Mouse (Mus musculus) testis, postnatal 14 days (tissue): ENCODE measurements around the gene Trmu.
"Not testable (repeated sequence)": the region's sequence is repeated elsewhere in the genome, so short reads cannot be mapped to it uniquely, and the experiment has no call there.

Experiments used
- DNase-seq: peaks from one replicate; pipeline ENCODE4 v3.0.0; 2021; ENCODE audit warnings: low spot score

Gene Trmu

GRCm38 (mm10) chr15:85878848-85879497, at the start of gene Trmu:
TSS of gene Trmu (plus strand) at chr15:85879312.
- peak; percentile 87 for DNase-seq

DNA sequence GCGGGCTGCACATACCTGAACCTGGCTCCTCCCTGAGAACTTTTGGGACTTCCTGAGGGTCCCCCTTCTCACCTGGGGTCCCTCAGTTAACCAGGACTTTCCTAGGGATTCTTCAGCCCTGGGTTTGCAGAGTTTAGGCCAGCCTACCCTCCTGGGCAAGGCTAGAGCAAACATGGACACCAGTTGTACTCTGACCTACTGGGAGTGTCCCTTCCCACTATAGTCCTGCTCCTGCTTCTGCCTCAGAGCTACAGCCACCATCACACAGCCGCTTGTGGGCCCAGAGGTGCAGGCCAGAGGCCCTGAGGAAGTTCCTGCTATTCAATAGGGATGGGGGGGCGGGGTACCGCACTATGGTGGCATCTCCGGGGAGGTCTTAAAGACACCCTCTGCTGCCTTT, 49.6 kb upstream of the Trmu start:
- no peak for DNase-seq

- peak; percentile 77 for DNase-seq
Measured at GRCm38 (mm10) chr15:85831954-85832590, 47.0 kb upstream of the Trmu start, which contains the start of gene Ttc38. TSS of gene Ttc38 (plus strand) at chr15:85832306.

- no peak for DNase-seq
Measured at GRCm38 (mm10) chr15:85832599-85832998, 46.5 kb upstream of the Trmu start.

DNA sequence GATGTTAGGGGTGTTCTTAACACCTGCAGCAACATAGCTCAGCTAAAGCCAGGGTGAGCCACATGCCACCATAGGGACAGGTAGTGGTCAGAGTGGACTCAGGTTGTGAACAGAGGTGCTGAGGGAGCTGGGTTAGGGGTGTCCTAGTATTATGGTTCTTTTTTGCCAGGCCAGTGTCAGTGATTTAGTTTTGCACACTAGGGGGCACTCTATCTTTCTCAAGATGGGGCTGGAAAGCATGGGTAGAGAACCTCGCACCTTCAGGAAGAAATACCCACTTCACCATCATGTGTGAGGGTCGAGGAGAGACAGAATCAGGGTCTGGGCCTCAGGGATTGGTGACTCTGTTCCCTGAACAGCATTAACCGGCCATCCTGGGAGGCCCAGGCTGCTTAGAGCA, 43.8 kb upstream of the Trmu start:
- no peak for DNase-seq

DNA sequence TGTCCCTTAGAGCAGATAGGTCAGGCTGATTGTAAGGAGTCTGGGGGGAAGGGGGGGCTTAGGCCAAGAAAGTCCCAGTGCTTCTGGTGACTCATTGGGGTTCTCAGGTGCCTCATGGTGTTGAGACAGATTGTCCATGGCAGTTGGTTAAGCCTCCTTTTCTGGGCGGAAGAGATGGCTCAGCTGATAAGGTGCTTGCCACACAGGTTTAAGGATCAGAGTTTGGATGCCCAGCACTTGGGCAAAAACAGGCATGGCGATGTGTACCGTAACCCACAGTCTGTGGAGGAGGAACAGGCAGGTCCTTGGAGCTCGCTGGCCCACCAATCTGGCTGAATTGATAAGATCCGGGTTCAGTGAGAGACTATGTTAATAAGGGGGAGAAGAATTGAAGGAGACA, 42.2 kb upstream of the Trmu start:
- DNase-seq: no peak

DNA sequence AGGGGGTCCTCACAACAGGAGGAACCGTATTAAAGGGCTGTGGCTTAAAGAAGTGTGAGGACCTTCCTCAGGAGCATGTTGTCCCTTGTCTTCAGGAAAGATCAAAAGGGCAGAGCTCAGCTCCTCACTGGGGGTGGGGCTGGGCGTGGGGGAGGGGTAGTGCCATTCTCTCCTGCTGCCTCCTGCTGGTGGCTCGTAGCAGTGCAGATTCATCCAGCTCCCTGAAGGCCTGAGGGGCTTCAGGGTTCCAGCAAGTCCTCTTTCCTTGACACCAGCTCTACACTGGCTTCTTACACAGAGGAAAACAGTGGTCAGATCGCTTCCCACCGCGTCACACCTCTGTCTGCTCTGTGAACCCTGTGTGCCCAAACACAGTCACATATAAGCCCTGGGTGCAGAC, 38.1 kb upstream of the Trmu start:
- DNase-seq: no peak

DNA sequence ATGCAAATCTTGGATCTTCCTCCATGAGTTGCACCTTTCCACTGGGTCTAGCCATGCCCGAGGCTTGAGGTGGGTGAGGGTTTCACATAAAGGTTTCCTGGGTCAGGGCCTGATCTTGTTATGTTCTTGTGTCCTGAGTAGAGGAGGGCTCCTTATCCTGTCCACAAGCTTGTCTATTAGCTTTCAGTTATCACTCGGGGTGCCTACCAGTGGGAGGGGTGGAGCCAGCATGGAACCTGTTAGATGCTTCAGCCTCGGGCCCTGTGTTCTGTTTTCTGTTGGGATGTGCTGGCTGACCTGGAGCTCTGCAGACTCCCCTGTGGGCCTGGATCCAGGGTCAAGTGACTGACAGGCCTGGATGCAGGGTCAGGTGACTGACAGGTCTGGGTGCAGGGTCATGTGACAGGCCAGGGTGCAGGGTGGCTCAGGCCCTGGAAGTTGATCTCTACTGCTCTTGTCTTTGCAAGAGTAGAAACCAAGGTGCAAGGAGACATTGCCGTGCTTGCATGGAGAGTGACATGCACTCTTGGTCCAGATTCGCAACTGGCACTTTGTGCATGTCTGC, 37.2 kb upstream of the Trmu start:
- DNase-seq: no peak

GRCm38 (mm10) chr15:85845071-85845470, 34.0 kb upstream of the Trmu start:
- DNase-seq: no peak

DNA sequence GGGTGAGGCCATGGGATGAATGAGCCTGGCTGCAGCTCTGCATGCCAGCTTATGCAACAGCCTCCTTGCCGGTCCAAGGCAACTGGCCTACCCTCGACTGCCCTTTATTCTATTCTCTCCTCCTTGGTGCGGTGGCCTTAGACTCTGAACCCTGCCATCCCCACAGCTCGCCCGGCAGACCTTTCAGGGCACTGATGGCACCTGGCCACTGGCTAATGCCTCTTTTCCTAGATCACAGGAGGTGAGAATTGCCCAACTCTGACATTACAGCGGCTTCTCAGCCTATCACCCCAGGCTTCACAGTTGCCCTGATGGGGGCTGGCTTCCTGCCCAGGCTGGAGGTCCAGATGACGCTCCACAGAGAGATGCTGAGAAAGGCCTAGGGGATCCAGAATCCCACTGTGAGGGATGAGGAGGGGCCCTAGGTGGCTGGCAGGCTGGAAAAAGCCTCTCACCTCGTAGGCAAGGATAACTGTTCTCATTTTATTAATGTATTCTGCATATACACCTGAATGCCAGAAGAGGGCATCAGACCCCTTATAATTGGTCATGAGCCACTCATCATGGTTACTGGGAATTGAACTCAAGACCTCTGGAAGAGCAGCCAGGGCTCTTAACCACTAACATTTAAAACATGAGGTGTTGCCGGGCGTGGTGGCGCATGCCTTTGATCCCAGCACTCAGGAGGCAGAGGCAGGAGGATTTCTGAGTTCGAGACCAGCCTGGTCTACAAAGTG, 27.3 kb upstream of the Trmu start:
- no peak for DNase-seq

GRCm38 (mm10) chr15:85858980-85859489, 20.1 kb upstream of the Trmu start:
- no peak for DNase-seq

GRCm38 (mm10) chr15:85859490-85860031, 19.6 kb upstream of the Trmu start, which contains the start of gene Gtse1:
TSS of gene Gtse1 (plus strand) at chr15:85859745.
- peak; percentile 96 for DNase-seq

DNA sequence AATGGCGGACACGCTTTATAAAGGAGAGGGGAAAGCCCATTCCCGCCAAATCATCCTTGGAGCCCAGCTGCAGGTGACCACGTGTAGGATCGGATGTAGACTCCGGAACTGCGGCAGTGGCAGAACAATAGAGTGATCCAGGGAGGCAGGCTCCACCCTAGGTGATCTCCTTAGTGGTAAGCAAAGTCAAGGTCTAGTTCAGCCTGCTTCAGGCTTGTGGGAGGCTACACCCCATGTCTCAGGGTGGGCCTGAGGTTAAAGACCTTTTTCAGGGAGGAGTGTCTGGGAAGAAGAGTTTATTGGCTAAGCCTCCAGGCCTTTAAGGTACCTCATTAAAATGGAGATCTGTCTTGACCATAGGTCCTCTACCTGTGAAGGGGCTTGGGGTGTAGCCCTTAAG, 13.2 kb upstream of the Trmu start:
- not testable (repeated sequence) for DNase-seq

GRCm38 (mm10) chr15:85867696-85868095, 11.4 kb upstream of the Trmu start:
- DNase-seq: peak; percentile 54

GRCm38 (mm10) chr15:85877336-85877735, 1.8 kb upstream of the Trmu start:
- no peak for DNase-seq

DNA sequence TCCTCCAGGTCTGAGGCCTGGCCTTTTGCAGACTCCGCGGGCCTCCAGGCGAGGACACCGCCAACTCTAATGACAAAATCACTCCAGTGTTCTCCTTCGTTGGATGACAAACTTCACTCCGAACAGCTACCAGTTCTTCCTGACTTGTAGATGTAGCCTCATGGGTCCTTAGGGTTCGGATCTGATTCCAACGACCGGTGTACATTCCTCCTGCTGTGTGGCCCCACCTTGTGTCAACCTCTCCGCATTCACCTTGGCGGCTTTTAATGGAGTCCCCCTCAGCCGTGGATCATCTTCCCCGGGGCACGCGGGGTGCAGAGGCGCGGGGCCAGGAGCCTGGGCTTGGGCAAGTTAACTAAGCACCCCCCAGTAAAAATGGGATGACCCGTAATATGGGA, 385 bp downstream of the Trmu start:
- no peak for DNase-seq

DNA sequence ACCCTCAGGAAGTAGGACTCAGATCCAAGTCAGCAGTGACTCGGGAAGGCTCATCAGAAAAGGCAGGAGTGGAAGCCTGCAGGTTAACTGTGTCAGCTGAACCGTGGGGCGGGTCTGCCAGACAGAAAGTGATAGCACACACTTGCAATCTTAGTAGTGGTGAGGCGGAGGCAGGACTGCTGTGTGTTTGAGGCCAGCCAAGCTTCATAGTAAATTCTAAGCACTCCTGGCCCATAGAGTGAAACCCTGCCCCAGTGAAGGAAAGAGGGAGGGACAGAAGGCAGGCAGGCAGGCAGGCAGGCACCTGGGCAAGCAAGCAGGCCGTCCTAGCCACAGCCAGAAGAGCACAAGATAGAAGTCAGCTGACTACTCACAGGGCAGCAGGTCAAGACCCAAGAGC, 6.5 kb downstream of the Trmu start:
- no peak for DNase-seq

GRCm38 (mm10) chr15:85889235-85889634, 10.1 kb downstream of the Trmu start:
- DNase-seq: no peak

DNA sequence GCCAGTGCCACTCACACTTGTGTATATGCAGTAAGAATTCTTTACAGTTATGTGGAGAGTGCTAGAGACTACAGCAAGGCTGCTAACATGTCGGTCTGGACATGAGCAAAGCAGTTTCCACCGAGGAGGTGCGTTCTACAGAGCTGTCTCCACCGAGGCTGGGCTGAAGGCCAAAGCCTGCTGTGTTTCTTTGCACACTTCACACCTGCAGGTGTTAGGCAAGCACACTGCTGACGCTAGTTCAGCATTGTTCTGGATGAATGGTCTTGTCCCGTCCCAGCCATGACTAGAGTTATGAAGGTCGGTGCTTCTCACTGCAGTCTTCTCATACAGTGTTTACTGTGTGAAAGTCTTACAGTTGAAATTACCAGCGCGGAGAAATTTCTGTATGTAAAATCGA, 12.9 kb downstream of the Trmu start:
- DNase-seq: no peak

GRCm38 (mm10) chr15:85892498-85893118, 13.5 kb downstream of the Trmu start:
- no peak for DNase-seq

GRCm38 (mm10) chr15:85893871-85894270, 14.8 kb downstream of the Trmu start:
- DNase-seq: no peak

- DNase-seq: peak; percentile 63
Measured at GRCm38 (mm10) chr15:85896284-85896683, 17.2 kb downstream of the Trmu start.
